Mouse (Mus musculus): Measurements from ENCODE around the gene Tmem175. TPM values are rescaled to one million over a fixed set of nuclear protein-coding genes. Genes with fewer than 3 reads are reported as not detected.

The Tmem175 gene
- polyA plus RNA-seq, 1 experiment from 2014 or later = 31.9 TPM

GRCm38 (mm10) chr5:108689091-108689490, 59.5 kb downstream of the Tmem175 start:
- H3K4me3 ChIP-seq (ENCODE audit: low read length) = no peak overlapping the region
- no peak overlapping the region for H3K27ac ChIP-seq (ENCODE audit: low read length)
- 73% methylated on average over 5 of the region's 5 CpGs for WGBS
- no peak overlapping the region for H3K9ac ChIP-seq (ENCODE audit: low read depth, low read length)
- peaks cover 16% of the 10 kb centered on the region; the same call in 1 of the 2 replicates for H3K4me1 ChIP-seq (ENCODE audit: control insufficient read depth, insufficient read depth, low read length)
- no peaks in the 10 kb centered on the region for H3K27me3 ChIP-seq (replicated peaks; ENCODE audit: control insufficient read depth, insufficient read depth, low read length)
- no peaks in the 10 kb centered on the region for H3K9me3 ChIP-seq (ENCODE audit: control insufficient read depth, low read length)
- no peak overlapping the region for H3K4me2 ChIP-seq (ENCODE audit: low read depth, low read length)
- no peak for ATAC-seq
- H3K36me3 ChIP-seq (ENCODE audit: control insufficient read depth, insufficient read depth, low read length) = no peaks in the 10 kb centered on the region

- WGBS = 71% methylated on average over 4 of the region's 4 CpGs
- H3K27ac ChIP-seq (ENCODE audit: low read length) = no peak overlapping the region
- H3K9me3 ChIP-seq (ENCODE audit: control insufficient read depth, low read length) = no peaks in the 10 kb centered on the region
- no peak overlapping the region for H3K4me3 ChIP-seq (ENCODE audit: low read length)
- ATAC-seq = no peak
- no peak overlapping the region for H3K9ac ChIP-seq (ENCODE audit: low read depth, low read length)
- H3K36me3 ChIP-seq (ENCODE audit: control insufficient read depth, insufficient read depth, low read length) = no peaks in the 10 kb centered on the region
- no peaks in the 10 kb centered on the region for H3K27me3 ChIP-seq (replicated peaks; ENCODE audit: control insufficient read depth, insufficient read depth, low read length)
- no peak overlapping the region for H3K4me2 ChIP-seq (ENCODE audit: low read depth, low read length)
- peaks cover 25% of the 10 kb centered on the region for H3K4me1 ChIP-seq (ENCODE audit: control insufficient read depth, insufficient read depth, low read length)
These were observed 61.6 kb downstream of the Tmem175 start for GRCm38 (mm10) chr5:108691152-108691551.

- Histone ChIP-seq H3K4me2 (ENCODE audit: low read depth, low read length) (peak within 1 kb of the TSS; percentile 76), H3K4me3 (ENCODE audit: low read length) (peak within 1 kb of the TSS; percentile 88), H3K9ac (ENCODE audit: low read depth, low read length) (peak within 1 kb of the TSS; percentile 54), H3K27ac (ENCODE audit: low read length) (no peak within 1 kb of the TSS), H3K9me3 (ENCODE audit: control insufficient read depth, low read length) (no peaks in the 10 kb centered on the region), H3K27me3 (replicated peaks; ENCODE audit: control insufficient read depth, insufficient read depth, low read length) (no peaks in the 10 kb centered on the region), H3K4me1 (ENCODE audit: control insufficient read depth, insufficient read depth, low read length) (peaks cover 36% of the 10 kb centered on the region), H3K36me3 (ENCODE audit: control insufficient read depth, insufficient read depth, low read length) (no peaks in the 10 kb centered on the region)
- peak; percentile 26 for ATAC-seq
- 5% methylated on average over 16 of the region's 18 CpGs for WGBS
These were observed 62.7 kb downstream of the Tmem175 start, which contains the start of gene Fgfrl1 for GRCm38 (mm10) chr5:108692271-108692670. Gene Fgfrl1, plus strand, starts transcription at chr5:108692382.

GRCm38 (mm10) chr5:108693872-108694288, 64.3 kb downstream of the Tmem175 start:
- peak overlapping the region; percentile 88 for H3K4me3 ChIP-seq (ENCODE audit: low read length)
- peak overlapping the region; percentile 60 for H3K27ac ChIP-seq (ENCODE audit: low read length)
- H3K36me3 ChIP-seq (ENCODE audit: control insufficient read depth, insufficient read depth, low read length) = no peaks in the 10 kb centered on the region
- peak; percentile 95 for ATAC-seq
- under 1% methylated on average over 35 of the region's 43 CpGs for WGBS
- peaks cover 46% of the 10 kb centered on the region for H3K4me1 ChIP-seq (ENCODE audit: control insufficient read depth, insufficient read depth, low read length)
- no peaks in the 10 kb centered on the region for H3K9me3 ChIP-seq (ENCODE audit: control insufficient read depth, low read length)
- H3K9ac ChIP-seq (ENCODE audit: low read depth, low read length) = peak overlapping the region; percentile 85
- peak overlapping the region; percentile 86 for H3K4me2 ChIP-seq (ENCODE audit: low read depth, low read length)
- no peaks in the 10 kb centered on the region for H3K27me3 ChIP-seq (replicated peaks; ENCODE audit: control insufficient read depth, insufficient read depth, low read length)

- H3K9ac ChIP-seq (ENCODE audit: low read depth, low read length) = peak overlapping the region; percentile 85
- WGBS = under 1% methylated on average over 79 of the region's 99 CpGs
- no peaks in the 10 kb centered on the region for H3K9me3 ChIP-seq (ENCODE audit: control insufficient read depth, low read length)
- peak overlapping the region; percentile 88 for H3K4me3 ChIP-seq (ENCODE audit: low read length)
- peak overlapping the region; percentile 86 for H3K4me2 ChIP-seq (ENCODE audit: low read depth, low read length)
- H3K36me3 ChIP-seq (ENCODE audit: control insufficient read depth, insufficient read depth, low read length) = no peaks in the 10 kb centered on the region
- ATAC-seq = peak; percentile 65
- H3K4me1 ChIP-seq (ENCODE audit: control insufficient read depth, insufficient read depth, low read length) = peaks cover 53% of the 10 kb centered on the region
- no peaks in the 10 kb centered on the region for H3K27me3 ChIP-seq (replicated peaks; ENCODE audit: control insufficient read depth, insufficient read depth, low read length)
- peak overlapping the region; percentile 60 for H3K27ac ChIP-seq (ENCODE audit: low read length)
These were observed 65.0 kb downstream of the Tmem175 start for GRCm38 (mm10) chr5:108694352-108695261.

- H3K27ac ChIP-seq (ENCODE audit: low read length) = no peak overlapping the region
- 0 out of 2 replicates have a peak overlapping the region, but pooled peaks have one; percentile 86 for H3K4me2 ChIP-seq (ENCODE audit: low read depth, low read length)
- no peaks in the 10 kb centered on the region for H3K9me3 ChIP-seq (ENCODE audit: control insufficient read depth, low read length)
- H3K36me3 ChIP-seq (ENCODE audit: control insufficient read depth, insufficient read depth, low read length) = no peaks in the 10 kb centered on the region
- H3K9ac ChIP-seq (ENCODE audit: low read depth, low read length) = no peak overlapping the region
- no peak overlapping the region for H3K4me3 ChIP-seq (ENCODE audit: low read length)
- no peaks in the 10 kb centered on the region for H3K27me3 ChIP-seq (replicated peaks; ENCODE audit: control insufficient read depth, insufficient read depth, low read length)
- no peak for ATAC-seq
- H3K4me1 ChIP-seq (ENCODE audit: control insufficient read depth, insufficient read depth, low read length) = peaks cover 62% of the 10 kb centered on the region
- 96% methylated on average over 12 of the region's 12 CpGs for WGBS
These were observed 66.3 kb downstream of the Tmem175 start for GRCm38 (mm10) chr5:108695861-108696260.

GRCm38 (mm10) chr5:108696542-108696941, 67.0 kb downstream of the Tmem175 start:
- no peak for ATAC-seq
- no peak overlapping the region for H3K4me2 ChIP-seq (ENCODE audit: low read depth, low read length)
- peaks cover 65% of the 10 kb centered on the region for H3K4me1 ChIP-seq (ENCODE audit: control insufficient read depth, insufficient read depth, low read length)
- no peaks in the 10 kb centered on the region for H3K36me3 ChIP-seq (ENCODE audit: control insufficient read depth, insufficient read depth, low read length)
- no peaks in the 10 kb centered on the region for H3K27me3 ChIP-seq (replicated peaks; ENCODE audit: control insufficient read depth, insufficient read depth, low read length)
- H3K9ac ChIP-seq (ENCODE audit: low read depth, low read length) = no peak overlapping the region
- no peaks in the 10 kb centered on the region for H3K9me3 ChIP-seq (ENCODE audit: control insufficient read depth, low read length)
- H3K4me3 ChIP-seq (ENCODE audit: low read length) = no peak overlapping the region
- no peak overlapping the region for H3K27ac ChIP-seq (ENCODE audit: low read length)
- 87% methylated on average over 3 of the region's 3 CpGs for WGBS

- H3K9me3 ChIP-seq (ENCODE audit: control insufficient read depth, low read length) = no peaks in the 10 kb centered on the region
- no peaks in the 10 kb centered on the region for H3K36me3 ChIP-seq (ENCODE audit: control insufficient read depth, insufficient read depth, low read length)
- H3K27me3 ChIP-seq (replicated peaks; ENCODE audit: control insufficient read depth, insufficient read depth, low read length) = no peaks in the 10 kb centered on the region
- H3K4me1 ChIP-seq (ENCODE audit: control insufficient read depth, insufficient read depth, low read length) = peaks cover 61% of the 10 kb centered on the region
- H3K4me3 ChIP-seq (ENCODE audit: low read length) = no peak overlapping the region
- ATAC-seq = no peak
- peak overlapping the region; percentile 41; the same call in 1 of the 2 replicates for H3K9ac ChIP-seq (ENCODE audit: low read depth, low read length)
- H3K27ac ChIP-seq (ENCODE audit: low read length) = peak overlapping the region; percentile 49; the same call in 1 of the 2 replicates
- 34% methylated on average over 4 of the region's 4 CpGs for WGBS
- H3K4me2 ChIP-seq (ENCODE audit: low read depth, low read length) = no peak overlapping the region
These were observed 67.8 kb downstream of the Tmem175 start for GRCm38 (mm10) chr5:108697341-108697753.

Data from intestine, embryonic 16.5 days (tissue).